ENCODE assay signal across 8 mouse cellular contexts in the genomic region with DNA sequence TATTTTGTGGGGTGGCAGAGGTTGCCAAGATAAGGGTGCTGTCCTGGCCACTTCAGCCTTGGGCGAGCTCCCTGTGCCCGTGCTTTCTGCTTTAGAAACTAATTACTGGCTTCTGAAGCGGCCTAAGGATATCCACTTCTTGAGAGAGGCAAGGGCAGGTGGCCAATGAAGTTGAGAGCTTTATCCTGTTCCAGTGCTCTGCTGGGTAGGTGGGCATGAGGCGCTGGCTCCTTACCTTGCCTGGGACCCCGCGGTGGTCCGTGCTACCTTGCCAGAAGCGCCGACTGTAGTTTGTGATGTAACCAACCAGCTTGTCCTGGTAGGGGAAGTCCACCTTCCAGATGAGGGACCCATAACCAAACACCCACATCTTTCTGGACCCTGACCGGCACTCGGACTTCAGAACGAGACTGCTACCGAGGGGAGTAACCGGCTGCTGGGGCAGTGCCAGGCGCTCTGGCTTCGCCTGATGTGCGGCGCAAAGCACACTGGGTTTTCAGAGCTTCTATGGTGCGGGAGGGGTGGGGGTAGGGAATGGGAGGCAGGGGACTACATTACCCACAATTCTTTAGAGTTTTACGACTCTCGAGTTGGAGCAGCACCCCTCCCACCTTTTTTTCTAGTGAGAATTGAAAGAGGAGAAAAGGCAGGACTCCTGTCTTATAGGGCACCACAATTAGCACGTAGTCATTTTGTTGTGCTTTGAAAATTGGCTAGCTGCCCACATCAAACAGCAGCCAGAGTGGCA. TPM values are rescaled to one million over a fixed set of nuclear protein-coding genes. Genes with fewer than 3 reads are reported as not detected.
DNase-seq lines count a peak whose midpoint lies in the region; ATAC-seq lines count a peak whose summit lies in the region.

A gene (minus strand): TSS at position 474 of the 748 bp plus-strand sequence.

- peak; percentile 96 for ATAC-seq in megakaryocyte progenitor cell, adult 5-6 weeks (replicated peaks; ENCODE audit: poor library complexity)

- peak; percentile 93 for DNase-seq in adipocyte (ENCODE audit: low spot score)
- DNase-seq in embryo, embryonic 10 days (ENCODE audit: low spot score): peak; percentile 80
- DNase-seq in gastrocnemius, postnatal 10 days: peak; percentile 93
- DNase-seq in induced T-regulatory cell, adult 2 months (ENCODE audit: low read depth): peak; percentile 88
- DNase-seq in left cerebral cortex, adult 9 months (ENCODE audit: low spot score in 2 of 2): peak; percentile 73 to 88
- peak; percentile 89 for DNase-seq in right cerebral cortex, postnatal 14 days
- DNase-seq in urinary bladder, postnatal 36 days (ENCODE audit: low spot score in 2 of 2): peak; percentile 62 to 84

RNA-seq across cellular contexts. Expression of the gene that starts here (rescaled TPM):
- total RNA-seq in gastrocnemius, postnatal 10 days (2021): 1 to 10 TPM; 8.0 to 9.0 TPM
- total RNA-seq in megakaryocyte progenitor cell, adult 5-6 weeks (2015): 6.5 and 10.3 TPM in 2 replicates
- total RNA-seq in megakaryocyte progenitor cell, adult 5-6 weeks (2017): 12.6 and 13.9 TPM in 2 replicates

Comparison
In these comparisons a context has a peak if more than half of its experiments do, and no peak if none do; other contexts are left out.
1. Peak in every context shown above with its lines: DNase-seq and ATAC-seq.